Mouse (Mus musculus) embryonic facial prominence, embryonic 15.5 days (tissue): ENCODE results near the gene Bach2. TPM values are rescaled to one million over a fixed set of nuclear protein-coding genes. Genes with fewer than 3 reads are reported as not detected.

Experiments
- ATAC-seq: fragments of 200-750 bp; cut with Nextera tagmentation; 2 replicates; pipeline ENCODE4 v1.8.0; 2017; ENCODE audit warnings: low read depth, moderate TSS enrichment; ENCODE audit not compliant: insufficient number of reproducible peaks, low FRiP score, low TSS enrichment
- H3K27ac ChIP-seq: fragments of 300-500 bp; sonication (generic); replicated peaks from 2 replicates; pipeline ENCODE4 v1.5.1; 2015; ENCODE audit warnings: mild to moderate bottlenecking, inconsistent platforms
- H3K27me3 ChIP-seq: fragments of 300-500 bp; sonication (generic); 2 replicates; pipeline ENCODE4 v1.6.1; 2015; ENCODE audit warnings: inconsistent platforms
- H3K36me3 ChIP-seq: fragments of 300-500 bp; sonication (generic); 2 replicates; pipeline ENCODE4 v1.6.1; 2015; ENCODE audit warnings: mild to moderate bottlenecking, inconsistent platforms
- H3K4me1 ChIP-seq: fragments of 300-500 bp; sonication (generic); 2 replicates; pipeline ENCODE4 v1.6.1; 2015; ENCODE audit warnings: inconsistent platforms
- H3K4me2 ChIP-seq: fragments of 300-500 bp; sonication (generic); replicated peaks from 2 replicates; pipeline ENCODE4 v1.6.1; 2015; ENCODE audit warnings: mild to moderate bottlenecking, inconsistent platforms
- H3K4me3 ChIP-seq: fragments of 300-500 bp; sonication (generic); replicated peaks from 2 replicates; pipeline ENCODE4 v1.5.1; 2015; ENCODE audit warnings: mild to moderate bottlenecking, inconsistent platforms
- H3K9ac ChIP-seq: fragments of 300-500 bp; sonication (generic); 2 replicates; pipeline ENCODE4 v1.6.1; 2015; ENCODE audit warnings: inconsistent platforms
- H3K9me3 ChIP-seq: fragments of 300-500 bp; sonication (generic); replicated peaks from 2 replicates; pipeline ENCODE4 v1.6.1; 2016; ENCODE audit warnings: inconsistent platforms
- WGBS: fragments of 180-500 bp; shearing (Covaris S2); methylation state at CpG from one replicate; pipeline ENCODE4 v1.1.7; 2015; 5-methylcytosine and 5-hydroxymethylcytosine counted together
- polyA plus RNA-seq: library from polyadenylated mRNA; unstranded; fragments of >200 nt; fragmentation: Nextera tagmentation; extraction: Ambion mirVana; gene quantifications from 2 replicates; pipeline ENCODE4 v1.2.1, GENCODE M21; 2015

Bach2 gene
- polyA plus RNA-seq, 1 experiment from 2014 or later: 7.2 TPM

- 86% methylated on average over 2 of the region's 2 CpGs for WGBS
- no peak overlapping the region for H3K9ac ChIP-seq
- no peak overlapping the region for H3K27ac ChIP-seq
- ATAC-seq: no peak
- no peaks in the 10 kb centered on the region for H3K36me3 ChIP-seq
- no peak overlapping the region for H3K4me3 ChIP-seq
- no peaks in the 10 kb centered on the region for H3K4me1 ChIP-seq
- no peaks in the 10 kb centered on the region for H3K27me3 ChIP-seq
- H3K9me3 ChIP-seq: no peaks in the 10 kb centered on the region
- no peak overlapping the region for H3K4me2 ChIP-seq
Measured at GRCm38 (mm10) chr4:32209995-32210394, 28.6 kb upstream of the Bach2 start.

GRCm38 (mm10) chr4:32210424-32211184 lies 28.0 kb upstream of the Bach2 start:
- Histone ChIP-seq H3K4me1 (no peaks in the 10 kb centered on the region), H3K36me3 (no peaks in the 10 kb centered on the region), H3K27me3 (no peaks in the 10 kb centered on the region), H3K4me3 (no peak overlapping the region), H3K9ac (no peak overlapping the region), H3K4me2 (no peak overlapping the region), H3K9me3 (no peaks in the 10 kb centered on the region), H3K27ac (no peak overlapping the region)
- WGBS: 59% methylated on average over 9 of the region's 9 CpGs
- ATAC-seq: no peak

GRCm38 (mm10) chr4:32212593-32212992 lies 26.0 kb upstream of the Bach2 start:
- H3K36me3 ChIP-seq: no peaks in the 10 kb centered on the region
- no peak overlapping the region for H3K9ac ChIP-seq
- no peaks in the 10 kb centered on the region for H3K9me3 ChIP-seq
- H3K27me3 ChIP-seq: no peaks in the 10 kb centered on the region
- H3K27ac ChIP-seq: no peak overlapping the region
- ATAC-seq: no peak
- H3K4me1 ChIP-seq: no peaks in the 10 kb centered on the region
- no peak overlapping the region for H3K4me2 ChIP-seq
- no peak overlapping the region for H3K4me3 ChIP-seq

GRCm38 (mm10) chr4:32216466-32216865 lies 22.1 kb upstream of the Bach2 start:
- H3K27me3 ChIP-seq: no peaks in the 10 kb centered on the region
- ATAC-seq: no peak
- H3K4me1 ChIP-seq: peaks cover 6% of the 10 kb centered on the region; the same call in 1 of the 2 replicates
- 50% methylated on average over 4 of the region's 4 CpGs for WGBS
- no peak overlapping the region for H3K27ac ChIP-seq
- no peak overlapping the region for H3K4me2 ChIP-seq
- H3K36me3 ChIP-seq: no peaks in the 10 kb centered on the region
- H3K9me3 ChIP-seq: no peaks in the 10 kb centered on the region
- H3K9ac ChIP-seq: no peak overlapping the region
- no peak overlapping the region for H3K4me3 ChIP-seq

DNA sequence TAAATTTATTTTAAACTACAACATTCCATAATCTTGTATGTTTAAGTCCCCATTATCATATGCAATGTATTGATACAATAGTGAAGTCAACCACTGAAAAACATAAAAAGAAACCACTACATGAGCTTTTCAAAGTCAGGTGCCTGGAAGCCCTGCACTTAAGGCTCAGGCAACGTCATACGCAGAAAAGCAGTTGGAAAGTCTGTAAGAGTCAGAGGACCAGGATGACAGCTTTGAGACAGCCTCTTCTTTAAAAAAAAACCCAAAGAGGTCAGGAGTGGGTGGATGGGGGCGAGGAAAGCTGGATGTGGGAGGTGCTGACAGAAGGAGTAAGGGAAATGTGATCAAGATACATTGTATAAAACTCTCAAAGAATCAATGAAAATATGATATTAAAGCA lies 21.6 kb upstream of the Bach2 start:
- Histone ChIP-seq H3K9ac (no peak overlapping the region), H3K27ac (no peak overlapping the region), H3K36me3 (no peaks in the 10 kb centered on the region), H3K4me3 (no peak overlapping the region), H3K4me1 (peaks cover 6% of the 10 kb centered on the region; the same call in 1 of the 2 replicates), H3K4me2 (no peak overlapping the region), H3K9me3 (no peaks in the 10 kb centered on the region), H3K27me3 (no peaks in the 10 kb centered on the region)
- ATAC-seq: no peak
- WGBS: 75% methylated on average over 3 of the region's 3 CpGs

GRCm38 (mm10) chr4:32217593-32217992 lies 21.0 kb upstream of the Bach2 start:
- Histone ChIP-seq H3K27ac (no peak overlapping the region), H3K36me3 (no peaks in the 10 kb centered on the region), H3K9ac (no peak overlapping the region), H3K4me2 (no peak overlapping the region), H3K27me3 (no peaks in the 10 kb centered on the region), H3K4me3 (no peak overlapping the region), H3K4me1 (peaks cover 6% of the 10 kb centered on the region; the same call in 1 of the 2 replicates), H3K9me3 (no peaks in the 10 kb centered on the region)
- WGBS: 85% methylated on average over 12 of the region's 12 CpGs
- no peak for ATAC-seq

- no peak overlapping the region for H3K27ac ChIP-seq
- H3K4me1 ChIP-seq: peaks cover 6% of the 10 kb centered on the region; the same call in 1 of the 2 replicates
- ATAC-seq: no peak
- no peaks in the 10 kb centered on the region for H3K36me3 ChIP-seq
- no peak overlapping the region for H3K9ac ChIP-seq
- H3K4me2 ChIP-seq: no peak overlapping the region
- no peak overlapping the region for H3K4me3 ChIP-seq
- WGBS: 65% methylated on average over 4 of the region's 4 CpGs
- no peaks in the 10 kb centered on the region for H3K27me3 ChIP-seq
- H3K9me3 ChIP-seq: no peaks in the 10 kb centered on the region
Measured at GRCm38 (mm10) chr4:32218371-32218770, 20.2 kb upstream of the Bach2 start.

GRCm38 (mm10) chr4:32219428-32220128 lies 19.0 kb upstream of the Bach2 start:
- Histone ChIP-seq H3K4me1 (peaks cover 6% of the 10 kb centered on the region; the same call in 1 of the 2 replicates), H3K9ac (no peak overlapping the region), H3K4me2 (no peak overlapping the region), H3K27ac (no peak overlapping the region), H3K36me3 (no peaks in the 10 kb centered on the region), H3K4me3 (no peak overlapping the region), H3K27me3 (no peaks in the 10 kb centered on the region), H3K9me3 (no peaks in the 10 kb centered on the region)
- 54% methylated on average over 10 of the region's 10 CpGs for WGBS
- ATAC-seq: no peak

GRCm38 (mm10) chr4:32220129-32220491 lies 18.5 kb upstream of the Bach2 start:
- no peak for ATAC-seq
- H3K36me3 ChIP-seq: no peaks in the 10 kb centered on the region
- 57% methylated on average over 4 of the region's 4 CpGs for WGBS

GRCm38 (mm10) chr4:32220961-32221360 lies 17.6 kb upstream of the Bach2 start:
- H3K27ac ChIP-seq: no peak overlapping the region

More at GRCm38 (mm10) chr4:32220129-32220491, 18.5 kb upstream of the Bach2 start:
- H3K9ac ChIP-seq: no peak overlapping the region
- H3K27me3 ChIP-seq: no peaks in the 10 kb centered on the region
- H3K4me3 ChIP-seq: no peak overlapping the region
- H3K27ac ChIP-seq: no peak overlapping the region
- H3K9me3 ChIP-seq: no peaks in the 10 kb centered on the region
- H3K4me1 ChIP-seq: peaks cover 6% of the 10 kb centered on the region; the same call in 1 of the 2 replicates
- no peak overlapping the region for H3K4me2 ChIP-seq

DNA sequence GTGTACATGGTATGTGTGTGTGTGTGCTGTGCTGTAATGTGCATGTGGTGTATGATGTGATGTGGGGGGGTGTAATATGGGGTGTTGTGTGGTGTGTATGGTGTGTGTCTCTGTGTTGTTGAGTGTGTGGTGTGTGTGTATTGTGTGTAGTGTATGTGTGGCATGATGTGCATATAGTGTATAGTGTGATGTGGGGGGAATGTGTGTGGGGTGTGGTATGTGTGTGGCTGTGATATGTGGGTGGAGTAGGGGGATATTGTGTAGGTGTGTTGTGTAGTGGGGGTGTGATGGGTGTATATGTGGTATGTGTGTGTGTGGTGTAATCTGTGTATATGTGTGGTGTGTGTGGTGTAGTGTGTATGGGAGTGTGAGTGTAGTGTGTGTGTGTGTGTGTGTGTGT lies 15.0 kb upstream of the Bach2 start:
- Histone ChIP-seq H3K27me3 (no peaks in the 10 kb centered on the region), H3K4me3 (no peak overlapping the region), H3K9ac (no peak overlapping the region), H3K4me1 (peaks cover 6% of the 10 kb centered on the region; the same call in 1 of the 2 replicates), H3K27ac (no peak overlapping the region), H3K4me2 (no peak overlapping the region), H3K36me3 (no peaks in the 10 kb centered on the region), H3K9me3 (no peaks in the 10 kb centered on the region)
- peak; percentile 29; the same call in 1 of the 2 replicates for ATAC-seq

More at GRCm38 (mm10) chr4:32220961-32221360, 17.6 kb upstream of the Bach2 start:
- no peak overlapping the region for H3K4me2 ChIP-seq
- H3K9me3 ChIP-seq: no peaks in the 10 kb centered on the region
- H3K4me3 ChIP-seq: no peak overlapping the region
- H3K9ac ChIP-seq: no peak overlapping the region
- WGBS: 49% methylated on average over 6 of the region's 6 CpGs
- H3K27me3 ChIP-seq: no peaks in the 10 kb centered on the region
- peaks cover 6% of the 10 kb centered on the region; the same call in 1 of the 2 replicates for H3K4me1 ChIP-seq
- no peaks in the 10 kb centered on the region for H3K36me3 ChIP-seq
- no peak for ATAC-seq
